Mouse (Mus musculus) hindlimb bud, embryonic 11.5 days (tissue): ENCODE data around the gene Atxn2l.
"Not testable (repeated sequence)": the region's sequence is repeated elsewhere in the genome, so short reads cannot be mapped to it uniquely, and the experiment has no call there.

Source experiments
- DNase-seq: peaks from one replicate; pipeline ENCODE4 v3.0.0-alpha.2; 2012; ENCODE audit warnings: low read depth, low spot score; ENCODE audit errors: extremely low spot score

The Atxn2l gene

DNA sequence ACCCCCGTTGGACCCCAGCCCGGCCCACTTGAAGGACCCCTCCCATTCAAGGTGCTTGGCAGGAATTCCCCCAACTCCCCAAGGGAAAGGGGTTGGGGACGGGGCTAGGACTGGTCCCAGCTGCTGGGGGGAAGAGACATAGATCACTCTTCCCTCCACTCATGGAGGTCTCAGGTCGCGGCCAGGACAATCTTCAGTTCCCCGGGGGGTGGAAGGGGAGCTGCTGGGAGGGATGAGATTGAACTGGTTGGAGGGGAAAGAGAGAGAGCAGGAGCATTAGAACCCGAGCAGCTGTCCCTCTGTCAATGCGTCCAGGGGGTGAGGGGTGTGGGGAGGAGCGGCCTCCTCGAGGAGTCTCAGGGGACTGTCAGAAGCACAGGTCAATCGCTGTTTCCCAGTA lies 11.3 kb downstream of the Atxn2l start:
- DNase-seq: no peak

DNA sequence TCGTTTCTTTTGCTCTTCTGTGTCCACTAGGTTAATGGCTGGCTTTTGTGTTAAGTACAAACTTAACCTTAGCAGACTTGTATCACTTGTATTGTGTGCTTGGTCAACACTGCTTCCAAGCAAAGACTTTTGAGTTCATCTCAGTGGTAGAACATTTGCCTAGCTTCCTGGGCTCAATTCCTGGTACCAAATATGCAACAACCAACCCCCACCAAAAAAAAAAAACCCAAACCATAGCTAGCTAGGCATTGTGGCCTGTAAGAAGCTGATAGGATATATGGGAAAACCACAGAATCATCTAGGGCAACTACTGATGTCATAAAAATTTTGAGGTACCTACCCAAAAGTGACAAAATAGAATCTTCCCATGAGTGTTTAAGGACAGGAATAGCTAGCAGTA lies 12.2 kb downstream of the Atxn2l start:
- no peak for DNase-seq

- not testable (repeated sequence) for DNase-seq
These were observed 15.4 kb downstream of the Atxn2l start for GRCm38 (mm10) chr7:126487617-126488385.

DNA sequence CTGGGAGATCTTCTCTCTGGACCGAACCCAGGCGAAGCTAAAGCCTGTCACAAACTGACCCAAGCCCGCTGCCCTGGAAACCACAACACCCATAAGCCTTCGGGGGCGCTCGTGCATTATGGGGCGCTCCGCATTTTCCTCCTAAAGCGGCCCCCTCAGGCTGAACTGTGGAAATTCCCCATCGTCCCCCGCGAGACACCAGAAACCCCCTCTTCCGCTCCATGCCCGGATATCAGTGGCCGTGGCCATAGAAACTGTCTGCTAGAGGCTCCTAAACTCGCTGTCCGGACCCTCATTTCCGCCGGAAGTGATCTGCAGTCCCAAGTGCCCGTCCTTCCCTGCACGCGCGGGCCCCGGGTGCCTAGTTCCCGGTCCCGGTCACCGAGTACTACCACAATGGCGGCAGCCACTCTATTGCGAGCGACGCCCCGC lies 16.2 kb downstream of the Atxn2l start, which contains the start of gene Tufm:
Tufm (plus strand) TSS at position 310 of the 432 bp plus-strand sequence.
- DNase-seq: no peak

DNA sequence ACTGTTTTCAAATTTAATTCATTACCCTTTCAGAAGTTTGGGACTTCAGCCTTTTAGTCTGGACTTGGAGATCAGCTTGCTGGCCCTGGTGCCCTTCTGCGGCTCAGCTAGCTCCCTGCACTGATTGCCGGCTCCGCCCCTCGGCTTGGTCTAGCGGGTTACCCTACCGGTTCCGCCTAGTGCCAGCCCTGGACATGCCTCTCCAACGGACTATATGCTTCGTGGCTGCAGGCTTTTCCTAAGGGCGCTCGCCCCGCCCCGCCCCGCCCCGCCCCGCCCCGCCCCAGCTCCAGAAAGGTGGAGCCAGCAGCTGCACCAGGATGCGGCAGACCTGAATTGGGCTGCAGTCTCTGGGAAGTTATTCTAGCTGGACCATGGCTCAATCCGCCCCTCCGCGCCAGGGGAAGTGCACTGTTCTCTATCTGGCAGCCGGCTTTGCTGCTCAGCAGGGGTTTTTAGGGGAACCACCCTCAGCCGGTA lies 20.8 kb downstream of the Atxn2l start:
- no peak for DNase-seq

- no peak for DNase-seq
These were observed 21.5 kb downstream of the Atxn2l start for GRCm38 (mm10) chr7:126481699-126482098.

DNA sequence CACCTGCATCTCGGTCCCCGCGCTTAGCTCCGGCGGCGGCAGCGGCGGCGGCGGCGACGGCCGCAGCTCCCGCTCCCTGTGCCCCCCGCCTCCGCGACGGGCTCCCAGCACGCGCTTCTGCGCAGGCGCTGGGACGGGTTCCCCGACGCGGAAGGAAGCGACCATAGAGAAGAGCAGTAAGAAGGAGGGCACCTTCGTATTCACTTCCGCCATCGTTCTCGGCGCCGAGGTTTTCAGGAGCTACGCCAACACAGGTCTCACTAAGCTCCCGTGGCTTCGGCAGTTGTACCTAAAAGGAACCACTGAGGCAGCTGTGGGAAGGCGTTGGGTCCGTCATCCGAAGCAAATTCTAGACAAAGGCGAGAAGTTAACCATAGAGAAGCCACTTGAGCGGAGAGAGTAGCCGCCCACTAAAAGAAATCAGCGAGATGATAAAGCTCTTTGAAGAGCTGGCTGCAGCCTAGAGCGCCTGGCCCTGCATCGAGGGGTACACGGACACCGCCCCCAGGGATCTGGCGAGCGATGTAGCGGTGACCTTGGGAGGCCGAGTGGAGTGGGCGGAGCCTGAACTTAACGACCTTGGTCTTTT lies 28.1 kb downstream of the Atxn2l start, which contains the start of gene Sh2b1:
Sh2b1 (minus strand) TSS at position 432 of the 589 bp plus-strand sequence.
- DNase-seq: no peak

- no peak for DNase-seq
These were observed 28.7 kb downstream of the Atxn2l start for GRCm38 (mm10) chr7:126474486-126474955.

GRCm38 (mm10) chr7:126473470-126474086 lies 29.7 kb downstream of the Atxn2l start:
- no peak for DNase-seq

GRCm38 (mm10) chr7:126472713-126473112 lies 30.5 kb downstream of the Atxn2l start:
- no peak for DNase-seq

GRCm38 (mm10) chr7:126472306-126472705 lies 30.9 kb downstream of the Atxn2l start:
- no peak for DNase-seq

DNA sequence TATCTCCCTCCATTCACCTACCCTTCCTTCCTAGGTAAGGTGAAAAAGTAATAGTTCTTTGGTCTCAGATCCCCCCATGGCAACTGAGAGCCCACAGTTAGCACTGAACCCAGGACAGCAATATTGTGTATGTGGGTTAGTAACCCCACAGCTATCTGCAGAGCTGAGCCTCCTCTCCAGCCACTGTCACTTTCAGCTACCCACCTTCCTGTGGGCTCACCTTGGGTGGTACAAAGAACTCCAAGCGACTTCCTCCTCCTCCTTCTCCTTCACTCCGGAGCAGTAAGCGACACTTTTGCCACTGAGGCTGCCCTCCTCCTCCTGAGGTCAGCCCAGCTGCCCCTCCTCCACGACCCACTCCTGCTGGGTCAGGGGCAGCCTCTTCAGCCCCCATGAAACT lies 31.4 kb downstream of the Atxn2l start:
- no peak for DNase-seq

- no peak for DNase-seq
These were observed 31.9 kb downstream of the Atxn2l start for GRCm38 (mm10) chr7:126471361-126471760.

- DNase-seq: no peak
These were observed 33.2 kb downstream of the Atxn2l start for GRCm38 (mm10) chr7:126470077-126470476.

- no peak for DNase-seq
These were observed 35.2 kb downstream of the Atxn2l start for GRCm38 (mm10) chr7:126467834-126468627.

DNA sequence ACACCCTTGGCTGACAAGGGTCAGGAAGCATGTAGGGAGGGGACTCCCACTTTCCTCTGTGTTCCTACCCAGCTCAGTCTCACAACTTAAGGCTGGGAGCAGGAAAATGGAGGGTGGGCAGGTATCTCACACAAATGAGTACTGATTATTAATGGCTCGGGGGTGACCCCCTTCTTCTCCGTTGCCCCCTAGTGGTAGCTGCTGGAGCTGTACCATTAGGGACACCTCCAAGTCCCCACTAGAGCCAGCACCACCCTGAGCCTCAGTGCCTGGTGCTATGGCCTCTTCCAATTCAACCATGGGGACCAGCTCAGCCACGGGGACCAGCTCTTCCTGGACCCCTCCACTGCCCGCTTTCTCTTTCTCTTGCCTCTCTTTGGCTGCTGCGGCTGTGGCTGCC lies 36.0 kb downstream of the Atxn2l start:
- DNase-seq: no peak

- DNase-seq: no peak
These were observed 36.5 kb downstream of the Atxn2l start for GRCm38 (mm10) chr7:126466707-126467106.

DNA sequence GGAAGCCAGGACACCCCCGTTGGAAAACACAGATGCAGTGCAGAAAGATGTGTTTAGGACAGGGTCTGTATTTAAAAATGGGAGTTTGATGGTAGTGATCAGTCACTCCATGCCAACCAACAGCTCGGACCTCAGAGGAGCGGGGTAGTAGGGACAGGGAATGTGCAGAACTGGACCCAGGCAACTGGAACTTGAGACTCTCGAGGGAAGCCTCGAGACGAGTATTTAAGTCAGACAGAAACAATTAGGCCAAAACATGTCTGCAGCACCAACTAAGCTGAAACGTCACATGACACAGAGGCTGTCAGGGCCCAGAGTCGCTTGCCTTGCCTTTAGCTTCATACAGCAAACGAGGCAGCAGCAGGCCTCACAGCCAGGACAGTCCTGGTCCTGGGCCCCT lies 37.1 kb downstream of the Atxn2l start:
- DNase-seq: no peak

GRCm38 (mm10) chr7:126465246-126466030 lies 37.8 kb downstream of the Atxn2l start:
- DNase-seq: no peak

GRCm38 (mm10) chr7:126464836-126465235 lies 38.4 kb downstream of the Atxn2l start:
- no peak for DNase-seq
